Mouse (Mus musculus) CH12.LX (cell line): ENCODE data around the gene Pou2f1. TPM values are rescaled to one million over a fixed set of nuclear protein-coding genes. Genes with fewer than 3 reads are reported as not detected.

Source experiments
- DNase-seq: peaks from one replicate; pipeline ENCODE4 v3.0.0-alpha.2; 2013; ENCODE audit errors: extremely low read depth
- H3K27ac ChIP-seq: 2 replicates; pipeline ENCODE4 v1.5.1; 2012; ENCODE audit warnings: low read depth, mild to moderate bottlenecking, control low read depth, moderate library complexity; ENCODE audit not compliant: insufficient read depth
- H3K27me3 ChIP-seq: replicated peaks from 2 replicates; pipeline ENCODE3; 2012; ENCODE audit warnings: inconsistent platforms
- H3K36me3 ChIP-seq, 2 experiments: replicated peaks in 1 of 2; 2 replicates each; pipeline versions ENCODE3 to v1.6.1; 2012; ENCODE audit warnings: inconsistent platforms in 1 of 2, low read length in 1 of 2, mild to moderate bottlenecking in 1 of 2, mixed read lengths in 1 of 2, moderate library complexity in 1 of 2; ENCODE audit not compliant: control insufficient read depth in 1 of 2, insufficient read depth in 1 of 2
- H3K4me1 ChIP-seq, 2 experiments: 2 replicates each; pipeline ENCODE4 v1.6.1; 2012; ENCODE audit warnings: inconsistent platforms in 1 of 2, moderate library complexity in 1 of 2; ENCODE audit not compliant: insufficient read depth in 2 of 2, control insufficient read depth in 1 of 2
- H3K4me2 ChIP-seq: 2 replicates; pipeline ENCODE4 v1.6.1; 2012; ENCODE audit warnings: low read depth, mild to moderate bottlenecking, control low read depth; ENCODE audit not compliant: poor library complexity, insufficient read depth, severe bottlenecking
- H3K4me3 ChIP-seq, 3 experiments: fragments of 150-350 bp in 1 of 3; sonication (generic) in 1 of 3; replicated peaks in 1 of 3; 2 replicates each; pipeline versions ENCODE3 to v1.5.1; 2011 to 2012; ENCODE audit warnings: low read depth in 2 of 3, low read length in 2 of 3, mild to moderate bottlenecking in 2 of 3, moderate library complexity in 2 of 3, control low read depth in 1 of 3, improper control_type of control experiment in 1 of 3, inconsistent platforms in 1 of 3, mixed read lengths in 1 of 3; ENCODE audit not compliant: poor library complexity in 1 of 3
- H3K79me2 ChIP-seq: replicated peaks from 2 replicates; pipeline ENCODE4 v1.6.1; 2012; ENCODE audit warnings: mild to moderate bottlenecking, moderate library complexity; ENCODE audit not compliant: control insufficient read depth, poor library complexity, insufficient read depth, severe bottlenecking; ENCODE audit errors: extremely low read depth
- H3K9ac ChIP-seq: 2 replicates; pipeline ENCODE4 v1.6.1; 2012; ENCODE audit warnings: low read depth, mild to moderate bottlenecking, control low read depth, moderate library complexity; ENCODE audit not compliant: insufficient read depth
- H3K9me3 ChIP-seq: replicated peaks from 2 replicates; pipeline ENCODE3; 2012; ENCODE audit warnings: low read length, inconsistent platforms, mixed read lengths
- BHLHE40 ChIP-seq: IDR thresholded peaks from 2 replicates; pipeline ENCODE4 v1.6.1; 2011; ENCODE audit warnings: mild to moderate bottlenecking, low read depth, low read length, improper control_type of control experiment
- CHD1 ChIP-seq: IDR thresholded peaks from 2 replicates; pipeline ENCODE4 v1.6.1; 2012; ENCODE audit warnings: low read depth, low read length, improper control_type of control experiment, inconsistent platforms
- ELF1 ChIP-seq: IDR thresholded peaks from 2 replicates; pipeline ENCODE4 v1.6.1; 2014; ENCODE audit warnings: low read depth, mild to moderate bottlenecking, inconsistent platforms, low read length, improper control_type of control experiment
- EP300 ChIP-seq: IDR thresholded peaks from 2 replicates; pipeline ENCODE4 v1.6.1; 2011; ENCODE audit warnings: low read length, improper control_type of control experiment
- ETS1 ChIP-seq: conservative IDR thresholded peaks from 2 replicates; pipeline ENCODE4 v1.6.1; 2012; ENCODE audit warnings: low read depth, mild to moderate bottlenecking, inconsistent platforms, low read length, improper control_type of control experiment, moderate library complexity
- GABPA ChIP-seq: IDR thresholded peaks from 2 replicates; pipeline ENCODE4 v1.6.1; 2012; ENCODE audit warnings: low read depth, low read length, improper control_type of control experiment, inconsistent platforms; ENCODE audit not compliant: insufficient replicate concordance
- IRF4 ChIP-seq: IDR thresholded peaks from 2 replicates; pipeline ENCODE4 v1.6.1; 2014; ENCODE audit warnings: low read depth, mild to moderate bottlenecking, inconsistent platforms, low read length, improper control_type of control experiment
- JUND ChIP-seq: conservative IDR thresholded peaks from 2 replicates; pipeline ENCODE4 v1.6.1; 2011; ENCODE audit warnings: low read depth, low read length, improper control_type of control experiment
- KAT2A ChIP-seq: IDR thresholded peaks from 2 replicates; pipeline ENCODE4 v1.6.1; 2012; ENCODE audit warnings: low read length, improper control_type of control experiment, inconsistent platforms; ENCODE audit not compliant: insufficient replicate concordance
- MAFK ChIP-seq: IDR thresholded peaks from 2 replicates; pipeline ENCODE4 v1.6.1; 2011; ENCODE audit warnings: low read length, improper control_type of control experiment; ENCODE audit not compliant: insufficient replicate concordance
- MAX ChIP-seq: IDR thresholded peaks from 2 replicates; pipeline ENCODE4 v1.6.1; 2011; ENCODE audit warnings: low read length, improper control_type of control experiment
- MAZ ChIP-seq: IDR thresholded peaks from 2 replicates; pipeline ENCODE4 v1.6.1; 2012; ENCODE audit warnings: low read depth, mild to moderate bottlenecking, inconsistent platforms, low read length, improper control_type of control experiment, moderate library complexity
- MEF2A ChIP-seq: IDR thresholded peaks from 2 replicates; pipeline ENCODE4 v1.6.1; 2014; ENCODE audit warnings: low read depth, mild to moderate bottlenecking, inconsistent platforms, low read length, improper control_type of control experiment, borderline replicate concordance
- NELFE ChIP-seq: IDR thresholded peaks from 2 replicates; pipeline ENCODE4 v1.6.1; 2011; ENCODE audit warnings: low read depth, low read length, improper control_type of control experiment
- NRF1 ChIP-seq: IDR thresholded peaks from 2 replicates; pipeline ENCODE4 v1.6.1; 2014; ENCODE audit warnings: low read depth, mild to moderate bottlenecking, inconsistent platforms, low read length, improper control_type of control experiment, moderate library complexity
- POLR2A ChIP-seq: IDR thresholded peaks from 2 replicates; pipeline ENCODE4 v1.6.1; 2011; ENCODE audit warnings: low read depth, mild to moderate bottlenecking, improper control_type of control experiment, low read length
- RAD21 ChIP-seq: IDR thresholded peaks from 2 replicates; pipeline ENCODE4 v1.6.1; 2011; ENCODE audit warnings: low read depth, mild to moderate bottlenecking, low read length, improper control_type of control experiment, moderate library complexity
- SIN3A ChIP-seq: IDR thresholded peaks from 2 replicates; pipeline ENCODE4 v1.6.1; 2012; ENCODE audit warnings: low read length, improper control_type of control experiment, inconsistent platforms
- TBP ChIP-seq: conservative IDR thresholded peaks from 2 replicates; pipeline ENCODE4 v1.6.1; 2011; ENCODE audit warnings: low read depth, low read length, improper control_type of control experiment
- TCF12 ChIP-seq: IDR thresholded peaks from 2 replicates; pipeline ENCODE4 v1.6.1; 2014; ENCODE audit warnings: low read depth, mild to moderate bottlenecking, inconsistent platforms, low read length, improper control_type of control experiment
- UBTF ChIP-seq: IDR thresholded peaks from 2 replicates; pipeline ENCODE4 v1.6.1; 2012; ENCODE audit warnings: low read depth, mild to moderate bottlenecking, inconsistent platforms, low read length, improper control_type of control experiment, moderate library complexity
- USF2 ChIP-seq: conservative IDR thresholded peaks from 2 replicates; pipeline ENCODE4 v1.6.1; 2011; ENCODE audit warnings: low read depth, low read length, improper control_type of control experiment
- ZKSCAN1 ChIP-seq: IDR thresholded peaks from 2 replicates; pipeline ENCODE4 v1.6.1; 2012; ENCODE audit warnings: low read depth, inconsistent platforms, low read length, improper control_type of control experiment, borderline replicate concordance
- dilution Hi-C: fragments of 300-500 bp; cut with MboI; formaldehyde crosslinking; loops from 2 replicates; pipeline ENCODE4 v1.14.3; 2020; ENCODE audit warnings: low sequenced_read_pairs; ENCODE audit not compliant: extremely low pct_unique_long_range_greater_than_20kb, extremely low pct_ligation_motif_present
- in situ Hi-C: fragments of 300-500 bp; cut with MboI; formaldehyde crosslinking; loops from 3 replicates; pipeline ENCODE4 v1.14.3; 2019; ENCODE audit warnings: low sequenced_read_pairs, low pct_ligation_motif_present, low pct_unique_long_range_greater_than_20kb, mixed read lengths
- polyA plus RNA-seq: library from polyadenylated mRNA; unstranded; fragments of >175 nt; gene quantifications from 2 replicates; pipeline ENCODE4 v1.2.1, GENCODE M21; 2012; ENCODE audit warnings: low read depth; ENCODE audit not compliant: insufficient read length
- total RNA-seq, 2 experiments: library from RNA; depleted of rRNA; stranded (reverse); fragments of 300-350 nt in 1 of 2; fragments of >200 nt in 1 of 2; gene quantifications; 2 replicates each; pipeline ENCODE4 v1.2.3; 2012 to 2014

Gene Pou2f1
- total and polyA plus RNA-seq, 3 experiments: 6.4 to 18.3 (median 7.4) TPM

- Histone ChIP-seq H3K4me2 (no peak overlapping the region), H3K9me3 (no peaks in the 10 kb centered on the region), H3K79me2 (no peaks in the 10 kb centered on the region), H3K9ac (no peak overlapping the region), H3K36me3 (peaks cover 23 to 71% of the 10 kb centered on the region in 2 experiments), H3K4me3 (no peak overlapping the region), H3K27me3 (no peaks in the 10 kb centered on the region), H3K27ac (no peak overlapping the region), H3K4me1 (peaks cover 4 to 29% of the 10 kb centered on the region in 2 experiments; a peak in 3 of 4 replicates)
- in situ Hi-C loops (no loop called here), dilution Hi-C loops (no loop called here)
- TF ChIP-seq ETS1 (no peak), TCF12 (no peak), USF2 (no peak), NELFE (no peak), UBTF (no peak), MEF2A (no peak), MAX (no peak), POLR2A (no peak), GABPA (no peak), BHLHE40 (no peak), EP300 (no peak), IRF4 (no peak), RAD21 (no peak), SIN3A (no peak), TBP (no peak), ZKSCAN1 (no peak), KAT2A (no peak)
- DNase-seq: no peak
Observed at GRCm38 (mm10) chr1:165909471-165909870, 93.0 kb downstream of the Pou2f1 start.

- dilution Hi-C loops (no loop called here), in situ Hi-C loops (no loop called here)
- Histone ChIP-seq H3K4me2 (no peak overlapping the region), H3K4me1 (peaks cover 0 to 23% of the 10 kb centered on the region in 2 experiments; a peak in 2 of 4 replicates), H3K36me3 (peaks cover 25 to 72% of the 10 kb centered on the region in 2 experiments), H3K9ac (no peak overlapping the region), H3K79me2 (no peaks in the 10 kb centered on the region), H3K27me3 (no peaks in the 10 kb centered on the region), H3K4me3 (no peak overlapping the region), H3K27ac (no peak overlapping the region), H3K9me3 (no peaks in the 10 kb centered on the region)
- no peak for TF ChIP-seq NRF1
- no peak for TF ChIP-seq EP300
- TF ChIP-seq ELF1: no peak
- no peak for TF ChIP-seq TCF12
- no peak for TF ChIP-seq JUND
- no peak for TF ChIP-seq MAZ
- TF ChIP-seq RAD21: no peak
- TF ChIP-seq POLR2A: no peak
- no peak for TF ChIP-seq UBTF
- TF ChIP-seq MEF2A: no peak
- no peak for TF ChIP-seq CHD1
- no peak for TF ChIP-seq ZKSCAN1
- no peak for TF ChIP-seq MAFK
- no peak for DNase-seq
Observed at GRCm38 (mm10) chr1:165908806-165909205, 93.7 kb downstream of the Pou2f1 start.
